Mouse (Mus musculus) mouse embryonic stem cell (cell line): ENCODE data around the gene Gm7682.
"Not testable (repeated sequence)": the region's sequence is repeated elsewhere in the genome, so short reads cannot be mapped to it uniquely, and the experiment has no call there.

Experiments
- in situ Hi-C, 2 experiments: fragments of 300-500 bp; cut with MboI; formaldehyde crosslinking; loops; 1 replicate in 1 of 2; 3 replicates in 1 of 2; pipeline ENCODE4 v1.14.3; 2019 to 2020; ENCODE audit warnings: low sequenced_read_pairs in 2 of 2, low pct_unique_long_range_greater_than_20kb in 1 of 2, mixed read lengths in 1 of 2; ENCODE audit not compliant: unreplicated experiment in 1 of 2

The Gm7682 gene

GRCm38 (mm10) chr5:94445484-94445883 lies at the start of gene Gm7682:
Gene Gm7682 (plus strand): TSS chr5:94445784.
- in situ Hi-C loops, result not testable (repeated sequence)
